Mouse (Mus musculus) limb, embryonic 15.5 days (tissue): ENCODE measurements around the gene Vav1. TPM values are rescaled to one million over a fixed set of nuclear protein-coding genes. Genes with fewer than 3 reads are reported as not detected.

Experiments
- ATAC-seq: fragments of 200-750 bp; cut with Nextera tagmentation; 2 replicates; pipeline ENCODE4 v1.8.0; 2017; ENCODE audit warnings: low read depth, moderate TSS enrichment; ENCODE audit not compliant: insufficient number of reproducible peaks, low FRiP score, low TSS enrichment
- H3K27ac ChIP-seq: fragments of 300-500 bp; sonication (generic); 2 replicates; pipeline ENCODE4 v1.5.1; 2015; ENCODE audit warnings: moderate library complexity, mild to moderate bottlenecking, inconsistent platforms
- H3K27me3 ChIP-seq: fragments of 300-500 bp; sonication (generic); 2 replicates; pipeline ENCODE4 v1.6.1; 2015; ENCODE audit warnings: inconsistent platforms
- H3K36me3 ChIP-seq: fragments of 300-500 bp; sonication (generic); 2 replicates; pipeline ENCODE4 v1.6.1; 2015; ENCODE audit warnings: inconsistent platforms
- H3K4me1 ChIP-seq: fragments of 300-500 bp; sonication (generic); 2 replicates; pipeline ENCODE4 v1.6.1; 2015; ENCODE audit warnings: inconsistent platforms
- H3K4me2 ChIP-seq: fragments of 300-500 bp; sonication (generic); 2 replicates; pipeline ENCODE4 v1.6.1; 2015; ENCODE audit warnings: mild to moderate bottlenecking, inconsistent platforms
- H3K4me3 ChIP-seq: fragments of 300-500 bp; sonication (generic); 2 replicates; pipeline ENCODE4 v1.5.1; 2015; ENCODE audit warnings: mild to moderate bottlenecking, inconsistent platforms
- H3K9ac ChIP-seq: fragments of 300-500 bp; sonication (generic); 2 replicates; pipeline ENCODE4 v1.6.1; 2015; ENCODE audit warnings: inconsistent platforms
- H3K9me3 ChIP-seq: fragments of 300-500 bp; sonication (generic); 2 replicates; pipeline ENCODE4 v1.6.1; 2016; ENCODE audit warnings: inconsistent platforms
- WGBS: fragments of 180-500 bp; shearing (Covaris S2); methylation state at CpG from one replicate; pipeline ENCODE4 v1.1.7; 2015; 5-methylcytosine and 5-hydroxymethylcytosine counted together
- polyA plus RNA-seq: library from polyadenylated mRNA; unstranded; fragments of >200 nt; fragmentation: Nextera tagmentation; extraction: Ambion mirVana; gene quantifications from 2 replicates; pipeline ENCODE4 v1.2.1, GENCODE M21; 2015

Gene Vav1
- polyA plus RNA-seq, 1 experiment from 2014 or later, result 4.1 TPM

- no peak overlapping the region for H3K4me3 ChIP-seq
- WGBS, result 90% methylated on average over 3 of the region's 3 CpGs
- no peaks in the 10 kb centered on the region for H3K4me1 ChIP-seq
- H3K9me3 ChIP-seq, result no peaks in the 10 kb centered on the region
- H3K36me3 ChIP-seq, result peaks cover 94% of the 10 kb centered on the region
- H3K4me2 ChIP-seq, result no peak overlapping the region
- no peaks in the 10 kb centered on the region for H3K27me3 ChIP-seq
- no peak overlapping the region for H3K9ac ChIP-seq
- no peak for ATAC-seq
- no peak overlapping the region for H3K27ac ChIP-seq
Measured at GRCm38 (mm10) chr17:57258191-57258590, 20.7 kb upstream of the Vav1 start.

GRCm38 (mm10) chr17:57259742-57260141, 19.2 kb upstream of the Vav1 start:
- Histone ChIP-seq H3K9me3 (no peaks in the 10 kb centered on the region), H3K4me3 (no peak overlapping the region), H3K36me3 (peaks cover 88% of the 10 kb centered on the region), H3K4me1 (peaks cover under 1% of the 10 kb centered on the region; the same call in 1 of the 2 replicates), H3K4me2 (no peak overlapping the region), H3K27ac (no peak overlapping the region), H3K9ac (no peak overlapping the region), H3K27me3 (no peaks in the 10 kb centered on the region)
- WGBS, result 89% methylated on average over 8 of the region's 8 CpGs
- ATAC-seq, result no peak

- no peak for ATAC-seq
- Histone ChIP-seq H3K4me3 (no peak overlapping the region), H3K4me1 (peaks cover 6% of the 10 kb centered on the region; the same call in 1 of the 2 replicates), H3K9ac (no peak overlapping the region), H3K4me2 (no peak overlapping the region), H3K27ac (no peak overlapping the region), H3K36me3 (peaks cover 82% of the 10 kb centered on the region), H3K27me3 (no peaks in the 10 kb centered on the region), H3K9me3 (no peaks in the 10 kb centered on the region)
- 89% methylated on average over 9 of the region's 9 CpGs for WGBS
Measured at GRCm38 (mm10) chr17:57260351-57260750, 18.5 kb upstream of the Vav1 start.

- Histone ChIP-seq H3K4me3 (no peak overlapping the region), H3K36me3 (peaks cover 74% of the 10 kb centered on the region), H3K4me1 (peaks cover 9% of the 10 kb centered on the region; the same call in 1 of the 2 replicates), H3K9ac (no peak overlapping the region), H3K27me3 (no peaks in the 10 kb centered on the region), H3K27ac (no peak overlapping the region), H3K4me2 (no peak overlapping the region), H3K9me3 (no peaks in the 10 kb centered on the region)
- WGBS, result 92% methylated on average over 4 of the region's 4 CpGs
- ATAC-seq, result no peak
Measured at GRCm38 (mm10) chr17:57261286-57261685, 17.6 kb upstream of the Vav1 start.

- no peaks in the 10 kb centered on the region for H3K27me3 ChIP-seq
- H3K4me2 ChIP-seq, result no peak overlapping the region
- WGBS, result 29% methylated on average over 1 of the region's 1 CpGs
- H3K9ac ChIP-seq, result no peak overlapping the region
- no peak overlapping the region for H3K4me3 ChIP-seq
- peaks cover 70% of the 10 kb centered on the region for H3K36me3 ChIP-seq
- H3K27ac ChIP-seq, result no peak overlapping the region
- H3K9me3 ChIP-seq, result no peaks in the 10 kb centered on the region
- no peak; the same call in 1 of the 2 replicates for ATAC-seq
- H3K4me1 ChIP-seq, result peaks cover 9% of the 10 kb centered on the region; the same call in 1 of the 2 replicates
Measured at GRCm38 (mm10) chr17:57261796-57262195, 17.1 kb upstream of the Vav1 start.

GRCm38 (mm10) chr17:57262901-57263550, 15.9 kb upstream of the Vav1 start:
- Histone ChIP-seq H3K36me3 (peaks cover 60% of the 10 kb centered on the region), H3K4me3 (no peak overlapping the region), H3K27ac (no peak overlapping the region), H3K9ac (no peak overlapping the region), H3K4me1 (peaks cover 9% of the 10 kb centered on the region; the same call in 1 of the 2 replicates), H3K9me3 (no peaks in the 10 kb centered on the region), H3K4me2 (no peak overlapping the region), H3K27me3 (no peaks in the 10 kb centered on the region)
- ATAC-seq, result no peak
- WGBS, result 89% methylated on average over 17 of the region's 17 CpGs

- Histone ChIP-seq H3K9ac (no peak overlapping the region), H3K4me1 (peaks cover 9% of the 10 kb centered on the region; the same call in 1 of the 2 replicates), H3K36me3 (peaks cover 50% of the 10 kb centered on the region), H3K4me3 (no peak overlapping the region), H3K27ac (no peak overlapping the region), H3K27me3 (no peaks in the 10 kb centered on the region), H3K9me3 (no peaks in the 10 kb centered on the region), H3K4me2 (no peak overlapping the region)
- no peak for ATAC-seq
- 86% methylated on average over 2 of the region's 2 CpGs for WGBS
Measured at GRCm38 (mm10) chr17:57264164-57264563, 14.7 kb upstream of the Vav1 start.

- Histone ChIP-seq H3K27ac (peak overlapping the region; percentile 34; the same call in 1 of the 2 replicates), H3K4me3 (peak overlapping the region; percentile 10; the same call in 1 of the 2 replicates), H3K36me3 (peaks cover 39% of the 10 kb centered on the region), H3K9me3 (no peaks in the 10 kb centered on the region), H3K27me3 (no peaks in the 10 kb centered on the region), H3K4me2 (peak overlapping the region; percentile 30; the same call in 1 of the 2 replicates), H3K9ac (no peak overlapping the region), H3K4me1 (peaks cover 9% of the 10 kb centered on the region; the same call in 1 of the 2 replicates)
- ATAC-seq, result peak; percentile 61; the same call in 1 of the 2 replicates
- WGBS, result 30% methylated on average over 21 of the region's 22 CpGs
Measured at GRCm38 (mm10) chr17:57264972-57265945, 13.6 kb upstream of the Vav1 start.

- Histone ChIP-seq H3K27me3 (no peaks in the 10 kb centered on the region), H3K4me2 (no peak overlapping the region), H3K9ac (no peak overlapping the region), H3K27ac (no peak overlapping the region), H3K9me3 (no peaks in the 10 kb centered on the region), H3K4me1 (peaks cover 13% of the 10 kb centered on the region), H3K4me3 (no peak overlapping the region), H3K36me3 (peaks cover 15% of the 10 kb centered on the region)
- WGBS, result 91% methylated on average over 6 of the region's 6 CpGs
- ATAC-seq, result no peak
Measured at GRCm38 (mm10) chr17:57267556-57268126, 11.3 kb upstream of the Vav1 start.

- Histone ChIP-seq H3K9ac (no peak overlapping the region), H3K9me3 (no peaks in the 10 kb centered on the region), H3K27me3 (no peaks in the 10 kb centered on the region; the same call in 1 of the 2 replicates), H3K4me3 (no peak overlapping the region), H3K27ac (no peak overlapping the region), H3K36me3 (no peaks in the 10 kb centered on the region), H3K4me2 (no peak overlapping the region), H3K4me1 (peaks cover 21% of the 10 kb centered on the region)
- WGBS, result 58% methylated on average over 9 of the region's 9 CpGs
- ATAC-seq, result no peak
Measured at GRCm38 (mm10) chr17:57271301-57271700, 7.6 kb upstream of the Vav1 start.

- WGBS, result 33% methylated on average over 7 of the region's 7 CpGs
- no peak for ATAC-seq
- no peak overlapping the region for H3K4me3 ChIP-seq
- peaks cover 25% of the 10 kb centered on the region for H3K4me1 ChIP-seq
- no peaks in the 10 kb centered on the region for H3K36me3 ChIP-seq
- H3K9ac ChIP-seq, result no peak overlapping the region
- H3K4me2 ChIP-seq, result no peak overlapping the region
- no peaks in the 10 kb centered on the region for H3K9me3 ChIP-seq
- peaks cover 2% of the 10 kb centered on the region; the same call in 1 of the 2 replicates for H3K27me3 ChIP-seq
- no peak overlapping the region for H3K27ac ChIP-seq
Measured at GRCm38 (mm10) chr17:57273846-57274245, 5.1 kb upstream of the Vav1 start.
